Mouse (Mus musculus): ENCODE results near the gene Olfr525. TPM values are rescaled to one million over a fixed set of nuclear protein-coding genes. Genes with fewer than 3 reads are reported as not detected.

Gene Olfr525
- polyA plus RNA-seq, 1 experiment from 2014 or later, result not detected

Other genes with a start within 250 kb of the Olfr525 start
- 2.6 and 2.7 TPM in 2 replicates for gene Caly, start 238.3 kb upstream of the Olfr525 start, polyA plus RNA-seq (2016; fragmentation: Nextera tagmentation; extraction: Ambion mirVana)
- not detected in 2 replicates for gene Prap1, start 227.5 kb upstream of the Olfr525 start, polyA plus RNA-seq (2016; fragmentation: Nextera tagmentation; extraction: Ambion mirVana)
- 22.0 and 27.1 TPM in 2 replicates for gene Fuom, start 218.4 kb upstream of the Olfr525 start, polyA plus RNA-seq (2016; fragmentation: Nextera tagmentation; extraction: Ambion mirVana)
- gene Paox, start 205.1 kb upstream of the Olfr525 start, polyA plus RNA-seq (2016; fragmentation: Nextera tagmentation; extraction: Ambion mirVana), result 19.1 and 20.8 TPM in 2 replicates
- gene Echs1, start 204.4 kb upstream of the Olfr525 start, polyA plus RNA-seq (2016; fragmentation: Nextera tagmentation; extraction: Ambion mirVana), result 172 and 173 TPM in 2 replicates
- gene Mtg1, start 183.3 kb upstream of the Olfr525 start, polyA plus RNA-seq (2016; fragmentation: Nextera tagmentation; extraction: Ambion mirVana), result 26.1 and 30.5 TPM in 2 replicates
- 1.2 TPM in 2 replicates for gene Sprn, start 166.0 kb upstream of the Olfr525 start, polyA plus RNA-seq (2016; fragmentation: Nextera tagmentation; extraction: Ambion mirVana)
- not detected in 2 replicates for gene Olfr522, start 156.1 kb upstream of the Olfr525 start, polyA plus RNA-seq (2016; fragmentation: Nextera tagmentation; extraction: Ambion mirVana)
- not detected in 2 replicates for gene Olfr523, start 147.6 kb upstream of the Olfr525 start, polyA plus RNA-seq (2016; fragmentation: Nextera tagmentation; extraction: Ambion mirVana)
- not detected in 2 replicates for gene Olfr524, start 114.9 kb upstream of the Olfr525 start, polyA plus RNA-seq (2016; fragmentation: Nextera tagmentation; extraction: Ambion mirVana)
- gene Cd163l1, start 102.6 kb upstream of the Olfr525 start, polyA plus RNA-seq (2016; fragmentation: Nextera tagmentation; extraction: Ambion mirVana), result not detected in 2 replicates
- gene 5830411N06Rik, start 73.6 kb upstream of the Olfr525 start, polyA plus RNA-seq (2016; fragmentation: Nextera tagmentation; extraction: Ambion mirVana), result not detected in 2 replicates
- gene Olfr527, start 13.2 kb downstream of the Olfr525 start, polyA plus RNA-seq (2016; fragmentation: Nextera tagmentation; extraction: Ambion mirVana), result not detected in 2 replicates
- gene Olfr60, start 40.8 kb downstream of the Olfr525 start, polyA plus RNA-seq (2016; fragmentation: Nextera tagmentation; extraction: Ambion mirVana), result not detected in 2 replicates
- gene Olfr530, start 55.5 kb downstream of the Olfr525 start, polyA plus RNA-seq (2016; fragmentation: Nextera tagmentation; extraction: Ambion mirVana), result 0.15 TPM in 1 of 2 replicates, not detected in the other
- gene Olfr531, start 82.1 kb downstream of the Olfr525 start, polyA plus RNA-seq (2016; fragmentation: Nextera tagmentation; extraction: Ambion mirVana), result not detected in 2 replicates
- not detected in 2 replicates for gene Olfr532, start 100.8 kb downstream of the Olfr525 start, polyA plus RNA-seq (2016; fragmentation: Nextera tagmentation; extraction: Ambion mirVana)
- gene Olfr533, start 142.5 kb downstream of the Olfr525 start, polyA plus RNA-seq (2016; fragmentation: Nextera tagmentation; extraction: Ambion mirVana), result not detected in 2 replicates
- gene Olfr535, start 163.4 kb downstream of the Olfr525 start, polyA plus RNA-seq (2016; fragmentation: Nextera tagmentation; extraction: Ambion mirVana), result not detected in 2 replicates
- not detected in 2 replicates for gene Olfr536, start 186.5 kb downstream of the Olfr525 start, polyA plus RNA-seq (2016; fragmentation: Nextera tagmentation; extraction: Ambion mirVana)
- not detected in 2 replicates for gene Olfr538, start 247.0 kb downstream of the Olfr525 start, polyA plus RNA-seq (2016; fragmentation: Nextera tagmentation; extraction: Ambion mirVana)

Data from embryonic facial prominence, embryonic 12.5 days (tissue).